Mouse (Mus musculus): ENCODE measurements at regions not wholly inside any gene's neighbourhood (a gene's known extent, or its start where the extent isn't known, plus 50 kb on each side); places are given as distances from the start of the nearest gene placed in this dataset.

GRCm38 (mm10) chr6:51172856-51173619 lies 259.4 kb upstream of the Nfe2l3 start:
- Histone ChIP-seq H3K4me3 (peak overlapping the region; percentile 53), H3K27me3 (replicated peaks) (peaks cover 60% of the 10 kb centered on the region), H3K27ac (peak overlapping the region; percentile 74; the same call in 1 of the 2 replicates), H3K4me2 (peak overlapping the region; percentile 81), H3K4me1 (peaks cover 63% of the 10 kb centered on the region), H3K36me3 (no peaks in the 10 kb centered on the region), H3K9ac (peak overlapping the region; percentile 50), H3K9me3 (replicated peaks) (no peaks in the 10 kb centered on the region)
- peak; percentile 88 for ATAC-seq
- under 1% methylated on average over 25 of the region's 25 CpGs for WGBS (ENCODE audit: insufficient replicate concordance)

GRCm38 (mm10) chr6:51173620-51174442 lies 258.6 kb upstream of the Nfe2l3 start:
- Histone ChIP-seq H3K9me3 (replicated peaks) (no peaks in the 10 kb centered on the region), H3K36me3 (no peaks in the 10 kb centered on the region), H3K9ac (peak overlapping the region; percentile 50), H3K4me1 (peaks cover 55% of the 10 kb centered on the region), H3K4me3 (peak overlapping the region; percentile 53), H3K27ac (0 out of 2 replicates have a peak overlapping the region, but pooled peaks have one; percentile 6), H3K4me2 (peak overlapping the region; percentile 81), H3K27me3 (replicated peaks) (peaks cover 60% of the 10 kb centered on the region)
- ATAC-seq, result no peak
- WGBS (ENCODE audit: insufficient replicate concordance), result 1% methylated on average over 28 of the region's 28 CpGs

- Histone ChIP-seq H3K4me2 (peak overlapping the region; percentile 81), H3K4me3 (peak overlapping the region; percentile 53), H3K36me3 (no peaks in the 10 kb centered on the region), H3K4me1 (peaks cover 48% of the 10 kb centered on the region), H3K9me3 (replicated peaks) (no peaks in the 10 kb centered on the region), H3K27ac (no peak overlapping the region), H3K9ac (no peak overlapping the region), H3K27me3 (replicated peaks) (peaks cover 66% of the 10 kb centered on the region)
- no peak for ATAC-seq
- 5% methylated on average over 18 of the region's 18 CpGs for WGBS (ENCODE audit: insufficient replicate concordance)
These were observed 257.9 kb upstream of the Nfe2l3 start for GRCm38 (mm10) chr6:51174443-51175021.

GRCm38 (mm10) chr6:51175616-51176590 lies 256.6 kb upstream of the Nfe2l3 start:
- Histone ChIP-seq H3K4me3 (no peak overlapping the region), H3K9me3 (replicated peaks) (no peaks in the 10 kb centered on the region), H3K36me3 (no peaks in the 10 kb centered on the region), H3K4me1 (peaks cover 44% of the 10 kb centered on the region), H3K27ac (no peak overlapping the region), H3K4me2 (no peak overlapping the region), H3K9ac (no peak overlapping the region), H3K27me3 (replicated peaks) (peaks cover 76% of the 10 kb centered on the region)
- no peak for ATAC-seq
- WGBS (ENCODE audit: insufficient replicate concordance), result 12% methylated on average over 13 of the region's 13 CpGs

- H3K36me3 ChIP-seq, result no peaks in the 10 kb centered on the region
These were observed 255.6 kb upstream of the Nfe2l3 start for GRCm38 (mm10) chr6:51176791-51177433.

GRCm38 (mm10) chr6:51177701-51178060 lies 254.8 kb upstream of the Nfe2l3 start:
- Histone ChIP-seq H3K4me3 (peak overlapping the region; percentile 58), H3K27ac (no peak overlapping the region), H3K4me2 (peak overlapping the region; percentile 81), H3K9me3 (replicated peaks) (no peaks in the 10 kb centered on the region), H3K36me3 (no peaks in the 10 kb centered on the region), H3K9ac (peak overlapping the region; percentile 47; the same call in 1 of the 2 replicates), H3K27me3 (replicated peaks) (peaks cover 83% of the 10 kb centered on the region), H3K4me1 (peaks cover 31% of the 10 kb centered on the region)
- under 1% methylated on average over 14 of the region's 14 CpGs for WGBS (ENCODE audit: insufficient replicate concordance)
- no peak for ATAC-seq

More at GRCm38 (mm10) chr6:51176791-51177433, 255.6 kb upstream of the Nfe2l3 start:
- Histone ChIP-seq H3K27me3 (replicated peaks) (peaks cover 84% of the 10 kb centered on the region), H3K4me3 (peak overlapping the region; percentile 58; the same call in 1 of the 2 replicates), H3K9me3 (replicated peaks) (no peaks in the 10 kb centered on the region), H3K4me1 (peaks cover 38% of the 10 kb centered on the region), H3K4me2 (peak overlapping the region; percentile 81), H3K27ac (no peak overlapping the region), H3K9ac (no peak overlapping the region)
- no peak for ATAC-seq
- 14% methylated on average over 6 of the region's 6 CpGs for WGBS (ENCODE audit: insufficient replicate concordance)

GRCm38 (mm10) chr6:51178061-51178791 lies 254.2 kb upstream of the Nfe2l3 start:
- Histone ChIP-seq H3K9ac (peak overlapping the region; percentile 47; the same call in 1 of the 2 replicates), H3K27me3 (replicated peaks) (peaks cover 82% of the 10 kb centered on the region), H3K27ac (no peak overlapping the region), H3K9me3 (replicated peaks) (no peaks in the 10 kb centered on the region), H3K4me1 (peaks cover 25% of the 10 kb centered on the region), H3K36me3 (no peaks in the 10 kb centered on the region), H3K4me3 (peak overlapping the region; percentile 58), H3K4me2 (peak overlapping the region; percentile 81)
- under 1% methylated on average over 30 of the region's 34 CpGs for WGBS (ENCODE audit: insufficient replicate concordance)
- ATAC-seq, result peak; percentile 98

- H3K27me3 ChIP-seq (replicated peaks), result peaks cover 82% of the 10 kb centered on the region
- H3K9me3 ChIP-seq (replicated peaks), result no peaks in the 10 kb centered on the region
- ATAC-seq, result no peak
- H3K4me1 ChIP-seq, result peaks cover 19% of the 10 kb centered on the region
- no peaks in the 10 kb centered on the region for H3K36me3 ChIP-seq
- H3K4me3 ChIP-seq, result peak overlapping the region; percentile 58
- WGBS (ENCODE audit: insufficient replicate concordance), result 2% methylated on average over 17 of the region's 17 CpGs
- peak overlapping the region; percentile 81 for H3K4me2 ChIP-seq
- H3K9ac ChIP-seq, result no peak overlapping the region
- no peak overlapping the region for H3K27ac ChIP-seq
These were observed 253.6 kb upstream of the Nfe2l3 start for GRCm38 (mm10) chr6:51178799-51179398.

GRCm38 (mm10) chr6:51179741-51180537 lies 252.5 kb upstream of the Nfe2l3 start:
- H3K4me1 ChIP-seq, result peaks cover 10% of the 10 kb centered on the region; the same call in 1 of the 2 replicates
- H3K9me3 ChIP-seq (replicated peaks), result no peaks in the 10 kb centered on the region
- no peaks in the 10 kb centered on the region for H3K36me3 ChIP-seq
- H3K27ac ChIP-seq, result no peak overlapping the region
- H3K9ac ChIP-seq, result no peak overlapping the region
- ATAC-seq, result no peak
- 6% methylated on average over 17 of the region's 17 CpGs for WGBS (ENCODE audit: insufficient replicate concordance)
- no peak overlapping the region for H3K4me2 ChIP-seq
- H3K4me3 ChIP-seq, result no peak overlapping the region
- H3K27me3 ChIP-seq (replicated peaks), result peaks cover 82% of the 10 kb centered on the region
